Mouse (Mus musculus) embryonic facial prominence, embryonic 13.5 days (tissue): ENCODE results near the gene Mybpc1. TPM values are rescaled to one million over a fixed set of nuclear protein-coding genes. Genes with fewer than 3 reads are reported as not detected.
"Not testable (repeated sequence)": the region's sequence is repeated elsewhere in the genome, so short reads cannot be mapped to it uniquely, and the experiment has no call there.

Experiments
- ATAC-seq: fragments of 200-750 bp; cut with Nextera tagmentation; 2 replicates; pipeline ENCODE4 v1.8.0; 2017; ENCODE audit warnings: low read depth; ENCODE audit not compliant: insufficient number of reproducible peaks, insufficient read depth, low FRiP score, low TSS enrichment
- H3K27ac ChIP-seq: fragments of 300-500 bp; sonication (generic); 2 replicates; pipeline ENCODE4 v1.5.1; 2015; ENCODE audit warnings: moderate library complexity, mild to moderate bottlenecking, inconsistent platforms
- H3K27me3 ChIP-seq: fragments of 300-500 bp; sonication (generic); 2 replicates; pipeline ENCODE4 v1.6.1; 2015; ENCODE audit warnings: mild to moderate bottlenecking, inconsistent platforms
- H3K36me3 ChIP-seq: fragments of 300-500 bp; sonication (generic); 2 replicates; pipeline ENCODE4 v1.6.1; 2015; ENCODE audit warnings: mild to moderate bottlenecking, inconsistent platforms
- H3K4me1 ChIP-seq: fragments of 300-500 bp; sonication (generic); 2 replicates; pipeline ENCODE4 v1.6.1; 2015; ENCODE audit warnings: inconsistent platforms
- H3K4me2 ChIP-seq: fragments of 300-500 bp; sonication (generic); 2 replicates; pipeline ENCODE4 v1.6.1; 2015; ENCODE audit warnings: moderate library complexity, mild to moderate bottlenecking, inconsistent platforms
- H3K4me3 ChIP-seq: fragments of 300-500 bp; sonication (generic); 2 replicates; pipeline ENCODE4 v1.5.1; 2015; ENCODE audit warnings: mild to moderate bottlenecking, inconsistent platforms
- H3K9ac ChIP-seq: fragments of 300-500 bp; sonication (generic); 2 replicates; pipeline ENCODE4 v1.6.1; 2015; ENCODE audit warnings: mild to moderate bottlenecking, inconsistent platforms
- H3K9me3 ChIP-seq: fragments of 300-500 bp; sonication (generic); 2 replicates; pipeline ENCODE4 v1.6.1; 2016; ENCODE audit warnings: inconsistent platforms
- WGBS: fragments of 180-500 bp; shearing (Covaris S2); methylation state at CpG from one replicate; pipeline ENCODE4 v1.1.7; 2015; ENCODE audit warnings: mixed read lengths; 5-methylcytosine and 5-hydroxymethylcytosine counted together
- polyA plus RNA-seq: library from polyadenylated mRNA; unstranded; fragments of >200 nt; fragmentation: Nextera tagmentation; extraction: Ambion mirVana; gene quantifications from 2 replicates; pipeline ENCODE4 v1.2.1, GENCODE M21; 2015

Gene Mybpc1
- polyA plus RNA-seq, 1 experiment from 2014 or later = 4.5 TPM

GRCm38 (mm10) chr10:88550225-88550624 is 54.7 kb downstream of the Mybpc1 start:
- Histone ChIP-seq H3K27me3 (no peaks in the 10 kb centered on the region), H3K27ac (no peak overlapping the region), H3K36me3 (no peaks in the 10 kb centered on the region), H3K4me2 (no peak overlapping the region), H3K4me1 (no peaks in the 10 kb centered on the region), H3K4me3 (no peak overlapping the region), H3K9ac (no peak overlapping the region), H3K9me3 (no peaks in the 10 kb centered on the region)
- 81% methylated on average over 3 of the region's 3 CpGs for WGBS
- ATAC-seq = no peak

GRCm38 (mm10) chr10:88547635-88548034 is 57.3 kb downstream of the Mybpc1 start:
- no peaks in the 10 kb centered on the region for H3K4me1 ChIP-seq
- H3K4me2 ChIP-seq = no peak overlapping the region
- H3K9ac ChIP-seq = no peak overlapping the region
- H3K27me3 ChIP-seq = no peaks in the 10 kb centered on the region
- no peak overlapping the region for H3K27ac ChIP-seq
- H3K9me3 ChIP-seq = 0 out of 2 replicates have a peak, but pooled peaks cover 3% of the 10 kb centered on the region
- 31% methylated on average over 2 of the region's 2 CpGs for WGBS
- ATAC-seq = no peak
- no peak overlapping the region for H3K4me3 ChIP-seq
- no peaks in the 10 kb centered on the region for H3K36me3 ChIP-seq

- H3K4me3 ChIP-seq = no peak overlapping the region
- H3K27me3 ChIP-seq = no peaks in the 10 kb centered on the region
- ATAC-seq = no peak
- H3K4me1 ChIP-seq = no peaks in the 10 kb centered on the region
- H3K9ac ChIP-seq = no peak overlapping the region
- no peaks in the 10 kb centered on the region for H3K9me3 ChIP-seq
- H3K27ac ChIP-seq = no peak overlapping the region
- no peak overlapping the region for H3K4me2 ChIP-seq
- 67% methylated on average over 5 of the region's 5 CpGs for WGBS
- H3K36me3 ChIP-seq = no peaks in the 10 kb centered on the region
These were observed 74.3 kb downstream of the Mybpc1 start for GRCm38 (mm10) chr10:88530631-88531030.

- no peak overlapping the region for H3K4me3 ChIP-seq
- H3K9me3 ChIP-seq = no peaks in the 10 kb centered on the region
- no peak overlapping the region for H3K9ac ChIP-seq
- WGBS = 72% methylated on average over 2 of the region's 2 CpGs
- no peak overlapping the region for H3K4me2 ChIP-seq
- H3K4me1 ChIP-seq = no peaks in the 10 kb centered on the region
- no peaks in the 10 kb centered on the region for H3K36me3 ChIP-seq
- no peaks in the 10 kb centered on the region for H3K27me3 ChIP-seq
- ATAC-seq = no peak
- no peak overlapping the region for H3K27ac ChIP-seq
These were observed 80.9 kb downstream of the Mybpc1 start for GRCm38 (mm10) chr10:88524016-88524415.

GRCm38 (mm10) chr10:88523212-88523611 is 81.7 kb downstream of the Mybpc1 start:
- no peaks in the 10 kb centered on the region for H3K9me3 ChIP-seq

GRCm38 (mm10) chr10:88522795-88523194 is 82.2 kb downstream of the Mybpc1 start:
- no peak overlapping the region for H3K27ac ChIP-seq
- ATAC-seq = no peak
- WGBS = 90% methylated on average over 8 of the region's 8 CpGs
- H3K9me3 ChIP-seq = no peaks in the 10 kb centered on the region
- H3K27me3 ChIP-seq = no peaks in the 10 kb centered on the region
- H3K4me1 ChIP-seq = no peaks in the 10 kb centered on the region
- no peak overlapping the region for H3K4me3 ChIP-seq
- H3K4me2 ChIP-seq = no peak overlapping the region
- H3K9ac ChIP-seq = no peak overlapping the region
- no peaks in the 10 kb centered on the region for H3K36me3 ChIP-seq

More at GRCm38 (mm10) chr10:88523212-88523611, 81.7 kb downstream of the Mybpc1 start:
- Histone ChIP-seq H3K4me3 (no peak overlapping the region), H3K27ac (no peak overlapping the region), H3K4me2 (no peak overlapping the region), H3K4me1 (no peaks in the 10 kb centered on the region), H3K36me3 (no peaks in the 10 kb centered on the region), H3K9ac (no peak overlapping the region), H3K27me3 (no peaks in the 10 kb centered on the region)
- ATAC-seq = no peak
- 84% methylated on average over 1 of the region's 1 CpGs for WGBS

GRCm38 (mm10) chr10:88515049-88515448 is 89.9 kb downstream of the Mybpc1 start:
- not testable (repeated sequence) for H3K4me1 ChIP-seq, H3K9me3 ChIP-seq, H3K27ac ChIP-seq, H3K4me3 ChIP-seq, H3K36me3 ChIP-seq, H3K4me2 ChIP-seq, H3K27me3 ChIP-seq, ATAC-seq, H3K9ac ChIP-seq
- WGBS = 84% methylated on average over 7 of the region's 7 CpGs

- H3K36me3 ChIP-seq = no peaks in the 10 kb centered on the region
- H3K9me3 ChIP-seq = no peaks in the 10 kb centered on the region
- H3K4me3 ChIP-seq = no peak overlapping the region
- 48% methylated on average over 2 of the region's 2 CpGs for WGBS
- H3K27ac ChIP-seq = no peak overlapping the region
- H3K4me2 ChIP-seq = no peak overlapping the region
- H3K27me3 ChIP-seq = no peaks in the 10 kb centered on the region
- no peaks in the 10 kb centered on the region for H3K4me1 ChIP-seq
- no peak for ATAC-seq
- H3K9ac ChIP-seq = no peak overlapping the region
These were observed 90.5 kb downstream of the Mybpc1 start for GRCm38 (mm10) chr10:88514495-88514894.

GRCm38 (mm10) chr10:88513574-88514135 is 91.3 kb downstream of the Mybpc1 start:
- no peak overlapping the region for H3K4me2 ChIP-seq
- H3K9ac ChIP-seq = no peak overlapping the region
- WGBS = 68% methylated on average over 8 of the region's 8 CpGs
- H3K4me1 ChIP-seq = no peaks in the 10 kb centered on the region
- H3K4me3 ChIP-seq = no peak overlapping the region
- no peaks in the 10 kb centered on the region for H3K9me3 ChIP-seq
- H3K27ac ChIP-seq = no peak overlapping the region
- no peak for ATAC-seq
- H3K27me3 ChIP-seq = no peaks in the 10 kb centered on the region
- no peaks in the 10 kb centered on the region for H3K36me3 ChIP-seq

GRCm38 (mm10) chr10:88511355-88511754 is 93.6 kb downstream of the Mybpc1 start:
- Histone ChIP-seq H3K4me3 (no peak overlapping the region), H3K27me3 (no peaks in the 10 kb centered on the region), H3K4me1 (no peaks in the 10 kb centered on the region), H3K27ac (no peak overlapping the region), H3K9me3 (no peaks in the 10 kb centered on the region), H3K36me3 (no peaks in the 10 kb centered on the region), H3K9ac (no peak overlapping the region), H3K4me2 (no peak overlapping the region)
- ATAC-seq = no peak
- 86% methylated on average over 9 of the region's 9 CpGs for WGBS

- ATAC-seq = no peak
- Histone ChIP-seq H3K27me3 (no peaks in the 10 kb centered on the region), H3K4me1 (no peaks in the 10 kb centered on the region), H3K9me3 (no peaks in the 10 kb centered on the region), H3K36me3 (no peaks in the 10 kb centered on the region), H3K27ac (no peak overlapping the region), H3K4me3 (no peak overlapping the region), H3K4me2 (no peak overlapping the region), H3K9ac (no peak overlapping the region)
- WGBS = 76% methylated on average over 12 of the region's 12 CpGs
These were observed 94.3 kb downstream of the Mybpc1 start for GRCm38 (mm10) chr10:88510503-88511271.

GRCm38 (mm10) chr10:88507691-88508143 is 97.2 kb downstream of the Mybpc1 start:
- WGBS = 81% methylated on average over 7 of the region's 7 CpGs
- Histone ChIP-seq H3K27ac (no peak overlapping the region), H3K27me3 (no peaks in the 10 kb centered on the region), H3K4me2 (no peak overlapping the region), H3K36me3 (no peaks in the 10 kb centered on the region), H3K9ac (no peak overlapping the region), H3K4me1 (peaks cover 4% of the 10 kb centered on the region), H3K9me3 (no peaks in the 10 kb centered on the region), H3K4me3 (no peak overlapping the region)
- ATAC-seq = no peak
